Mouse (Mus musculus) MEL (cell line): ENCODE data around the gene Rpl15.

Experiments used
- CTCF ChIP-seq, 3 experiments: IDR thresholded peaks in 2 of 3; conservative IDR thresholded peaks in 1 of 3; 2 replicates each; pipeline ENCODE4 v1.5.1; 2011 to 2012; ENCODE audit warnings: low read length in 3 of 3, low read depth in 2 of 3, mild to moderate bottlenecking in 2 of 3, improper control_type of control experiment in 1 of 3, inconsistent platforms in 1 of 3, mixed read lengths in 1 of 3, moderate library complexity in 1 of 3; ENCODE audit not compliant: control insufficient read depth in 1 of 3, insufficient read depth in 1 of 3, poor library complexity in 1 of 3, severe bottlenecking in 1 of 3
- EP300 ChIP-seq, 2 experiments: IDR thresholded peaks; 2 replicates each; pipeline ENCODE4 v1.6.1; 2011; ENCODE audit warnings: improper control_type of control experiment in 2 of 2, low read length in 2 of 2, low read depth in 1 of 2, mild to moderate bottlenecking in 1 of 2
- GATA1 ChIP-seq: IDR thresholded peaks from 2 replicates; pipeline ENCODE4 v1.6.1; 2011; ENCODE audit warnings: low read depth, low read length, improper control_type of control experiment
- NRF1 ChIP-seq: IDR thresholded peaks from 2 replicates; pipeline ENCODE4 v1.6.1; 2014; ENCODE audit warnings: low read depth, mild to moderate bottlenecking, inconsistent platforms, low read length, improper control_type of control experiment, moderate library complexity; ENCODE audit not compliant: poor library complexity, insufficient read depth, severe bottlenecking
- POLR2A ChIP-seq, 2 experiments: IDR thresholded peaks; 2 replicates each; pipeline ENCODE4 v1.6.1; 2011 to 2012; ENCODE audit warnings: low read length in 2 of 2, mild to moderate bottlenecking in 2 of 2, control low read depth in 1 of 2, improper control_type of control experiment in 1 of 2, low read depth in 1 of 2, moderate library complexity in 1 of 2; ENCODE audit not compliant: control insufficient read depth in 1 of 2, insufficient read depth in 1 of 2, poor library complexity in 1 of 2
- UBTF ChIP-seq: IDR thresholded peaks from 2 replicates; pipeline ENCODE4 v1.6.1; 2012; ENCODE audit warnings: low read depth, mild to moderate bottlenecking, inconsistent platforms, low read length, improper control_type of control experiment, moderate library complexity, borderline replicate concordance; ENCODE audit not compliant: insufficient read depth

DNA sequence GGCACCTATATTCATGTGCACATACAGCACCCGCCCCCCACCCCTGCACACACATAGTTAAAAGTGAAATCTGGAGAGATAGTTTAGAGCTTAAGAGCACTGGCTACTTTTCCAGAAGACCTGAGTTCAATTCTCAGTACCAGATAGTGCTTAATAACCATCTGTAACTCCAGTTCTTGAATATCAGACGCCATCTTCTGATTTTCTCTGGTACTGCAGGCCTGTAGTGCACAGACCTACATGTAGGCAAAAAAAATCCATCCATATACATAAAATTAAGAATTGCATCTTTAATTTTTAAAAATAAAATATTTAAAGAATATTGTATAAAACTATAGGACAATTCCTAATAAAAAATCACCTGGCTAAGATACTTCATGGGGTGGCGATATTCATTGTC lies 10.0 kb downstream of the Rpl15 start:
- TF ChIP-seq CTCF (IDR thresholded peaks at IDR 0.05 in 2 of 3, conservative IDR thresholded peaks at IDR 0.05 in 1 of 3; ENCODE audit: control insufficient read depth in 1 of 3, insufficient read depth in 1 of 3, low read depth in 2 of 3, low read length in 3 of 3, poor library complexity in 1 of 3, severe bottlenecking in 1 of 3) (peak in 1 of 3 experiments; percentile 3; a peak in 1 of 6 replicates), POLR2A (IDR thresholded peaks at IDR 0.05; ENCODE audit: control insufficient read depth in 1 of 2, insufficient read depth in 1 of 2, low read depth in 1 of 2, low read length in 2 of 2, poor library complexity in 1 of 2) (no peak), UBTF (no peak), EP300 (IDR thresholded peaks at IDR 0.05; ENCODE audit: low read depth in 1 of 2, low read length in 2 of 2) (no peak), GATA1 (no peak), NRF1 (no peak)
